Mouse (Mus musculus) CD4-positive, CD25-positive, alpha-beta regulatory T cell, adult 4 months (primary cell): Measurements from ENCODE around the gene Kalrn. TPM values are rescaled to one million over a fixed set of nuclear protein-coding genes. Genes with fewer than 3 reads are reported as not detected.

Experiments used
- ATAC-seq: one replicate; pipeline ENCODE4 v1.8.0; 2017
- polyA plus RNA-seq, 2 experiments: library from polyadenylated mRNA; unstranded; fragments of 100-300 nt; shearing (Covaris generic); gene quantifications; one replicate each; pipeline ENCODE4 v1.2.1; 2017

Gene Kalrn
- polyA plus RNA-seq, 2 experiments from 2014 or later: 0.42 TPM; not detected in 1

- ATAC-seq: no peak
Measured at GRCm38 (mm10) chr16:34172572-34173181, 400.7 kb downstream of the Kalrn start.

- no peak for ATAC-seq
Measured at GRCm38 (mm10) chr16:34167042-34167441, 406.3 kb downstream of the Kalrn start.

- ATAC-seq: no peak
Measured at GRCm38 (mm10) chr16:34163086-34163485, 410.2 kb downstream of the Kalrn start.

GRCm38 (mm10) chr16:34159576-34159975 lies 413.8 kb downstream of the Kalrn start:
- no peak for ATAC-seq

GRCm38 (mm10) chr16:34157386-34158135 lies 415.8 kb downstream of the Kalrn start:
- no peak for ATAC-seq

GRCm38 (mm10) chr16:34155696-34156095 lies 417.6 kb downstream of the Kalrn start:
- ATAC-seq: no peak

GRCm38 (mm10) chr16:34154903-34155302 lies 418.4 kb downstream of the Kalrn start:
- no peak for ATAC-seq

GRCm38 (mm10) chr16:34151528-34152071 lies 421.7 kb downstream of the Kalrn start:
- no peak for ATAC-seq

- no peak for ATAC-seq
Measured at GRCm38 (mm10) chr16:34141670-34142069, 431.7 kb downstream of the Kalrn start.

- no peak for ATAC-seq
Measured at GRCm38 (mm10) chr16:34135074-34135473, 438.3 kb downstream of the Kalrn start.

- no peak for ATAC-seq
Measured at GRCm38 (mm10) chr16:34134628-34135027, 438.7 kb downstream of the Kalrn start.

- peak; percentile 67 for ATAC-seq
Measured at GRCm38 (mm10) chr16:34125595-34125994, 447.7 kb downstream of the Kalrn start.

- ATAC-seq: no peak
Measured at GRCm38 (mm10) chr16:34122486-34122885, 450.8 kb downstream of the Kalrn start.

GRCm38 (mm10) chr16:34121288-34121687 lies 452.0 kb downstream of the Kalrn start:
- ATAC-seq: no peak

GRCm38 (mm10) chr16:34120801-34121201 lies 452.5 kb downstream of the Kalrn start:
- ATAC-seq: peak; percentile 79

GRCm38 (mm10) chr16:34119844-34120243 lies 453.5 kb downstream of the Kalrn start:
- ATAC-seq: no peak

GRCm38 (mm10) chr16:34119370-34119769 lies 454.0 kb downstream of the Kalrn start:
- no peak for ATAC-seq

GRCm38 (mm10) chr16:34114665-34115064 lies 458.7 kb downstream of the Kalrn start:
- peak; percentile 63 for ATAC-seq

- no peak for ATAC-seq
Measured at GRCm38 (mm10) chr16:34113150-34113549, 460.2 kb downstream of the Kalrn start.

- ATAC-seq: no peak
Measured at GRCm38 (mm10) chr16:34112490-34112889, 460.8 kb downstream of the Kalrn start.

- ATAC-seq: no peak
Measured at GRCm38 (mm10) chr16:34110840-34111625, 462.3 kb downstream of the Kalrn start.

- no peak for ATAC-seq
Measured at GRCm38 (mm10) chr16:34104427-34104826, 468.9 kb downstream of the Kalrn start.

- ATAC-seq: no peak
Measured at GRCm38 (mm10) chr16:34102742-34103141, 470.6 kb downstream of the Kalrn start.
